Comparison of ENCODE assay signal across 8 mouse cellular contexts in the genomic region with DNA sequence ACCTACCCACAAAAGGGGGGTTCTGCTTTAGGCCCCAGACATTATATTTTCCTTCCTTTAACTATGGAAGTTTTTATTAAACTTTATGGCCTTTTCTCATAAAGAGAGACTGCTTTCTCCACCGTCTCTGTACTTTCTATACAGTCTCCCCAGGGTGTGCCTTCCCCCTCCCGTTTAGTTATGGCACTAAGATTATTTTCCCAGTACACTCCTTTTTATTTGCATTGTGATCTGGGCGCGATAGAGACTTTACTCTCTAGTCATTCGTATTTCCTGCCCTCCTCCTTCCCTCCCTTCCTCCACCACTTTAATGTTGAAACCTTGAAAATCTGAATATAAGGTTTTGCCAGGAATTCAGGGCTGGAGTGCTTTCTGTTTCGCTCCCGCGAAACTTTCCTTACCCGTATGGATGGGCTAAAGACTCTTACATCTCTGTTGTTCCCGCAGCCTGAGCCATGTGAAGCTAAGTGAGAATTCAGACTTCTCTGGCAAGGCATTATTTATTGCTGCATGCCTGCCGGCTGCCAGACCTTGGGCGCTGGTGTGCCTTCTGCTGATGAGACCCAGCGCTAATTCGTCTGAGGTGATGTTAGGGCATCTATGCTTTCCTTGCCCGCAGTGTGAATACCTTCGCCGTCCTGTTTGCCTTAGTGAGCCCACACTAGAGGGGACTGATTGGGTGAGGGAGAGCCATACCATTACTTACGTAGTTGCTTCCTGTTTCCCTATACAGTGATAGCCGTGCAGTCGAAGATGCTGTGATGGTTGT.
DNase-seq lines count a peak whose midpoint lies in the region; ATAC-seq and TF ChIP-seq lines count a peak whose summit lies in the region.
"Had no signal": no experiment of that assay in that cellular context is flagged by ENCODE, and none has a peak within 500 bp of the region (broad histone marks: within the 10 kb centered on the region; RNA-seq: fewer than 3 reads in every experiment).

No protein-coding gene starts in this region.

- no peak overlapping the region for H3K4me3 ChIP-seq in hindbrain, embryonic 13.5 days
- no peak overlapping the region for H3K4me3 ChIP-seq in hindbrain, postnatal 0 days (ENCODE audit: low read length)
- H3K4me3 ChIP-seq in testis, adult 2 months (ENCODE audit: control insufficient read depth, low read depth, low read length): 0 out of 2 replicates have a peak overlapping the region, but pooled peaks have one; percentile 20
- peak overlapping the region; percentile 22 for H3K4me3 ChIP-seq in intestine, postnatal 0 days (ENCODE audit: low read depth, low read length)
- H3K4me3 ChIP-seq: megakaryocyte, embryonic 14.5 days had no signal

- H3K4me2 ChIP-seq in hindbrain, embryonic 13.5 days: no peak overlapping the region
- no peak overlapping the region for H3K4me2 ChIP-seq in hindbrain, postnatal 0 days (ENCODE audit: low read depth, low read length)
- peak overlapping the region; percentile 55 for H3K4me2 ChIP-seq in intestine, postnatal 0 days (replicated peaks; ENCODE audit: low read depth)

- no peak for TF ChIP-seq POLR2A in testis, adult 2 months (IDR thresholded peaks at IDR 0.05; ENCODE audit: control insufficient read depth, low read depth, low read length)

- H3K4me1 ChIP-seq in hindbrain, embryonic 13.5 days (replicated peaks): peaks cover 26% of the 10 kb centered on the region
- peaks cover 8% of the 10 kb centered on the region; the same call in 1 of the 2 replicates for H3K4me1 ChIP-seq in hindbrain, postnatal 0 days (ENCODE audit: insufficient read depth, low read length)
- no peaks in the 10 kb centered on the region for H3K4me1 ChIP-seq in testis, adult 2 months (ENCODE audit: control insufficient read depth, insufficient read depth, low read length)
- H3K4me1 ChIP-seq in intestine, postnatal 0 days (replicated peaks; ENCODE audit: control insufficient read depth, insufficient read depth, low read length): no peaks in the 10 kb centered on the region

- TF ChIP-seq CTCF in hindbrain, postnatal 0 days (IDR thresholded peaks at IDR 0.05; ENCODE audit: low read depth): no peak
- no peak for TF ChIP-seq CTCF in testis, adult 2 months (IDR thresholded peaks at IDR 0.05; ENCODE audit: control insufficient read depth, insufficient read depth, insufficient replicate concordance, low read depth, low read length)
- TF ChIP-seq CTCF in intestine, postnatal 0 days (IDR thresholded peaks at IDR 0.05; ENCODE audit: low read depth): no peak

- DNase-seq in hindbrain, postnatal 0 days (ENCODE audit: low spot score): no peak
- no peak for DNase-seq in testis, postnatal 14 days (ENCODE audit: low spot score)
- DNase-seq in thymus, postnatal 14 days: no peak

- no peaks in the 10 kb centered on the region for H3K27me3 ChIP-seq in hindbrain, embryonic 13.5 days
- no peaks in the 10 kb centered on the region for H3K27me3 ChIP-seq in hindbrain, postnatal 0 days (ENCODE audit: insufficient read depth, low read length)
- H3K27me3 ChIP-seq in testis, adult 2 months (ENCODE audit: control insufficient read depth, insufficient read depth, low read length): no peaks in the 10 kb centered on the region
- no peaks in the 10 kb centered on the region for H3K27me3 ChIP-seq in intestine, postnatal 0 days (replicated peaks; ENCODE audit: control insufficient read depth, insufficient read depth, low read length)
- H3K27me3 ChIP-seq: megakaryocyte, embryonic 14.5 days had no signal

- WGBS in hindbrain, embryonic 13.5 days: 74% methylated on average over 20 of the region's 20 CpGs
- 64% methylated on average over 20 of the region's 20 CpGs for WGBS in hindbrain, postnatal 0 days
- WGBS in intestine, postnatal 0 days: 31% methylated on average over 20 of the region's 20 CpGs

- no peaks in the 10 kb centered on the region for H3K36me3 ChIP-seq in hindbrain, embryonic 13.5 days
- no peaks in the 10 kb centered on the region for H3K36me3 ChIP-seq in hindbrain, postnatal 0 days (ENCODE audit: insufficient read depth, low read length)
- H3K36me3 ChIP-seq in testis, adult 2 months (ENCODE audit: control insufficient read depth, insufficient read depth, low read length): no peaks in the 10 kb centered on the region
- no peaks in the 10 kb centered on the region for H3K36me3 ChIP-seq in intestine, postnatal 0 days (ENCODE audit: control insufficient read depth, insufficient read depth)

- 0 out of 2 replicates have a peak, but pooled peaks have one; percentile 22 for ATAC-seq in hindbrain, embryonic 13.5 days (ENCODE audit: low FRiP score)
- ATAC-seq in hindbrain, postnatal 0 days: no peak
- ATAC-seq in intestine, postnatal 0 days: peak; percentile 70
- ATAC-seq in monocyte, adult 5-6 weeks (replicated peaks; ENCODE audit: insufficient number of reproducible peaks, low FRiP score, low TSS enrichment, poor library complexity, severe bottlenecking): no peak

- H3K9ac ChIP-seq in hindbrain, embryonic 13.5 days: no peak overlapping the region
- no peak overlapping the region for H3K9ac ChIP-seq in hindbrain, postnatal 0 days (replicated peaks; ENCODE audit: low read length)
- no peak overlapping the region for H3K9ac ChIP-seq in intestine, postnatal 0 days (ENCODE audit: low read depth, low read length)

- H3K27ac ChIP-seq in hindbrain, embryonic 13.5 days: no peak overlapping the region
- H3K27ac ChIP-seq in hindbrain, postnatal 0 days: no peak overlapping the region
- H3K27ac ChIP-seq in testis, adult 2 months (ENCODE audit: control insufficient read depth, insufficient read depth, low read depth, low read length): no peak overlapping the region
- H3K27ac ChIP-seq in intestine, postnatal 0 days (ENCODE audit: low read depth, low read length): no peak overlapping the region

- no peaks in the 10 kb centered on the region for H3K9me3 ChIP-seq in hindbrain, embryonic 13.5 days
- H3K9me3 ChIP-seq in hindbrain, postnatal 0 days (ENCODE audit: low read length): no peaks in the 10 kb centered on the region
- no peaks in the 10 kb centered on the region for H3K9me3 ChIP-seq in intestine, postnatal 0 days (ENCODE audit: control insufficient read depth)
- H3K9me3 ChIP-seq: megakaryocyte, embryonic 14.5 days had no signal

Comparison
In these comparisons a context has a peak if more than half of its experiments do, and no peak if none do; other contexts are left out.
1. ATAC-seq: peak in hindbrain, embryonic 13.5 days (single experiment) and intestine, postnatal 0 days (single experiment); none in hindbrain, postnatal 0 days (single experiment) and monocyte, adult 5-6 weeks (single experiment).
2. H3K4me3 ChIP-seq: peak in testis, adult 2 months (single experiment) and intestine, postnatal 0 days (single experiment); none in hindbrain, embryonic 13.5 days (single experiment) and hindbrain, postnatal 0 days (single experiment).